In the genomic region with DNA sequence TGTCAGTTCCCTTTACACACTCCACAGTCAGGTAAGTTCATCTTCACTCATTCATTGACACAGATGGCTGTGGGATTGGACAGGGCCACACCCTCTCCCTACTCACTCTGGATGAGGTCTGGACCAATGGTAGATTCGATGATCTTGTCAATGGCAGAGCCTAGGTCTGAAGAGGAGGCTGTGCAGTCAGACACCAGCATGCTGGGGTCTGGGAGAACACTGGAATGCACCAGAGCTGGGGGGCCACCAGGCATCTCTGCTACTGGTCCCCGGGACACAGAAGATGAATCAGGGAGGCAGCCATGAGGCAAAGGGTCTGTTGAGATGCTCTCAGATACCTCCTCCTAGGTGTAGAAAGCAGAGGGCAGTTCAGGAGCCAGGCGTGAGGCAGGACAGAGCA, we compare ENCODE assay signal across 8 mouse cellular contexts. TPM values are rescaled to one million over a fixed set of nuclear protein-coding genes. Genes with fewer than 3 reads are reported as not detected.
DNase-seq lines count a peak whose midpoint lies in the region; ATAC-seq lines count a peak whose summit lies in the region.
"Had no signal": no experiment of that assay in that cellular context is flagged by ENCODE, and none has a peak within 500 bp of the region (broad histone marks: within the 10 kb centered on the region; RNA-seq: fewer than 3 reads in every experiment).

No protein-coding gene starts in this region.

- H3K9me3 ChIP-seq in heart, embryonic 13.5 days = peaks cover 7% of the 10 kb centered on the region
- peaks cover 11% of the 10 kb centered on the region for H3K9me3 ChIP-seq in midbrain, embryonic 10.5 days (replicated peaks)
- H3K9me3 ChIP-seq in midbrain, embryonic 11.5 days (ENCODE audit: control insufficient read depth, low read length) = peaks cover 5% of the 10 kb centered on the region
- peaks cover 15% of the 10 kb centered on the region for H3K9me3 ChIP-seq in limb, embryonic 12.5 days
- H3K9me3 ChIP-seq in neural tube, embryonic 13.5 days = no peaks in the 10 kb centered on the region; the same call in 1 of the 2 replicates

- H3K4me3 ChIP-seq in heart, embryonic 13.5 days = peak overlapping the region; percentile 69; the same call in 1 of the 2 replicates
- H3K4me3 ChIP-seq in midbrain, embryonic 10.5 days = peak overlapping the region; percentile 85; the same call in 1 of the 2 replicates
- H3K4me3 ChIP-seq in midbrain, embryonic 11.5 days (ENCODE audit: low read depth, low read length) = no peak overlapping the region
- H3K4me3 ChIP-seq in limb, embryonic 12.5 days (replicated peaks) = no peak overlapping the region
- H3K4me3 ChIP-seq in neural tube, embryonic 13.5 days = peak overlapping the region; percentile 87

- no peaks in the 10 kb centered on the region for H3K27me3 ChIP-seq in heart, embryonic 13.5 days (replicated peaks)
- no peaks in the 10 kb centered on the region for H3K27me3 ChIP-seq in midbrain, embryonic 10.5 days (ENCODE audit: low read depth, poor library complexity, severe bottlenecking)
- H3K27me3 ChIP-seq in midbrain, embryonic 11.5 days (ENCODE audit: control insufficient read depth, insufficient read depth, low read length) = no peaks in the 10 kb centered on the region
- H3K27me3 ChIP-seq in limb, embryonic 12.5 days = no peaks in the 10 kb centered on the region
- no peaks in the 10 kb centered on the region for H3K27me3 ChIP-seq in neural tube, embryonic 13.5 days

- no peak for ATAC-seq in heart, embryonic 13.5 days (ENCODE audit: extremely low read depth, insufficient number of reproducible peaks, low FRiP score, low TSS enrichment)
- no peak for ATAC-seq in midbrain, embryonic 11.5 days (ENCODE audit: low FRiP score)
- ATAC-seq in limb, embryonic 12.5 days (ENCODE audit: insufficient number of reproducible peaks, insufficient read depth, low FRiP score, low TSS enrichment, low read depth) = no peak
- ATAC-seq in neural tube, embryonic 13.5 days (ENCODE audit: low read depth) = no peak

- intact Hi-C loops in heart, postnatal 36 days (cut with DNase I) = no loop called here

- H3K9ac ChIP-seq in heart, embryonic 13.5 days = peak overlapping the region; percentile 96
- no peak overlapping the region for H3K9ac ChIP-seq in midbrain, embryonic 11.5 days (ENCODE audit: low read length)
- 0 out of 2 replicates have a peak overlapping the region, but pooled peaks have one; percentile 90 for H3K9ac ChIP-seq in limb, embryonic 12.5 days (replicated peaks)
- peak overlapping the region; percentile 88; the same call in 1 of the 2 replicates for H3K9ac ChIP-seq in neural tube, embryonic 13.5 days

- H3K27ac ChIP-seq in heart, embryonic 13.5 days (replicated peaks) = 0 out of 2 replicates have a peak overlapping the region, but pooled peaks have one; percentile 99
- no peak overlapping the region for H3K27ac ChIP-seq in midbrain, embryonic 10.5 days (replicated peaks)
- H3K27ac ChIP-seq in midbrain, embryonic 11.5 days (ENCODE audit: low read depth, low read length) = no peak overlapping the region
- H3K27ac ChIP-seq in limb, embryonic 12.5 days = no peak overlapping the region
- no peak overlapping the region for H3K27ac ChIP-seq in neural tube, embryonic 13.5 days (replicated peaks)

- peaks cover 53% of the 10 kb centered on the region for H3K36me3 ChIP-seq in heart, embryonic 13.5 days
- H3K36me3 ChIP-seq in midbrain, embryonic 10.5 days = peaks cover 66% of the 10 kb centered on the region
- H3K36me3 ChIP-seq in midbrain, embryonic 11.5 days (ENCODE audit: control insufficient read depth, insufficient read depth, low read length) = peaks cover 32% of the 10 kb centered on the region
- peaks cover 52% of the 10 kb centered on the region for H3K36me3 ChIP-seq in limb, embryonic 12.5 days
- H3K36me3 ChIP-seq in neural tube, embryonic 13.5 days = peaks cover 55% of the 10 kb centered on the region

- H3K4me2 ChIP-seq in heart, embryonic 13.5 days = peak overlapping the region; percentile 89
- no peak overlapping the region for H3K4me2 ChIP-seq in midbrain, embryonic 11.5 days
- H3K4me2 ChIP-seq in limb, embryonic 12.5 days = peak overlapping the region; percentile 93; the same call in 1 of the 2 replicates
- peak overlapping the region; percentile 95 for H3K4me2 ChIP-seq in neural tube, embryonic 13.5 days

- H3K4me1 ChIP-seq in heart, embryonic 13.5 days = peaks cover 24% of the 10 kb centered on the region
- H3K4me1 ChIP-seq in midbrain, embryonic 10.5 days = peaks cover 31% of the 10 kb centered on the region
- peaks cover 14% of the 10 kb centered on the region for H3K4me1 ChIP-seq in midbrain, embryonic 11.5 days (ENCODE audit: control insufficient read depth, insufficient read depth, low read length)
- H3K4me1 ChIP-seq in limb, embryonic 12.5 days (replicated peaks) = peaks cover 20% of the 10 kb centered on the region
- H3K4me1 ChIP-seq in neural tube, embryonic 13.5 days (replicated peaks) = peaks cover 33% of the 10 kb centered on the region

- DNase-seq in heart, postnatal 36 days = no peak
- no peak for DNase-seq in midbrain, embryonic 10.5 days (ENCODE audit: low spot score)
- no peak for DNase-seq in midbrain, embryonic 11.5 days (ENCODE audit: low spot score, missing footprints)
- DNase-seq in gastrocnemius, postnatal 10 days = no peak
- DNase-seq: cerebellum, adult 9-10 months had no signal

- 85% methylated on average over 3 of the region's 3 CpGs for WGBS in heart, embryonic 13.5 days
- 92% methylated on average over 3 of the region's 3 CpGs for WGBS in midbrain, embryonic 10.5 days
- WGBS in midbrain, embryonic 11.5 days = 94% methylated on average over 3 of the region's 3 CpGs
- WGBS in limb, embryonic 12.5 days = 93% methylated on average over 3 of the region's 3 CpGs
- 95% methylated on average over 3 of the region's 3 CpGs for WGBS in neural tube, embryonic 13.5 days

RNA-seq across cellular contexts. Expression of a gene that starts 2.5 kb away (rescaled TPM):
- 8.8 and 9.2 TPM in 2 replicates for polyA plus RNA-seq in heart, embryonic 13.5 days (2015; fragmentation: Nextera tagmentation; extraction: Ambion mirVana)
- total RNA-seq in heart, postnatal 36 days (2021) = 10 to 100 TPM in 1 of 2 experiments, 1 to 10 TPM in 1; 8.5 to 10.0 TPM
- polyA plus RNA-seq in midbrain, embryonic 10.5 days (2016; fragmentation: Nextera tagmentation; extraction: Ambion mirVana) = 14.1 and 17.1 TPM in 2 replicates
- polyA plus RNA-seq in midbrain, embryonic 11.5 days (2014; fragmentation: Nextera tagmentation; extraction: Ambion mirVana) = 8.2 and 8.8 TPM in 2 replicates
- polyA plus RNA-seq in limb, embryonic 12.5 days (2016; fragmentation: Nextera tagmentation; extraction: Ambion mirVana) = 14.4 and 17.4 TPM in 2 replicates
- 13.3 and 14.2 TPM in 2 replicates for polyA plus RNA-seq in neural tube, embryonic 13.5 days (2015; fragmentation: Nextera tagmentation; extraction: Ambion mirVana)
- 10 to 100 TPM in 1 of 2 experiments, 1 to 10 TPM in 1; 8.5 to 11.0 TPM for total RNA-seq in gastrocnemius, postnatal 10 days (2021)

RNA-seq across cellular contexts. Expression of a gene that starts 30.0 kb away (rescaled TPM):
- 56.0 and 63.1 TPM in 2 replicates for polyA plus RNA-seq in heart, embryonic 13.5 days (2015; fragmentation: Nextera tagmentation; extraction: Ambion mirVana)
- total RNA-seq in heart, postnatal 36 days (2021) = 10 to 100 TPM; 34.1 to 34.5 TPM
- 73.8 and 93.8 TPM in 2 replicates for polyA plus RNA-seq in midbrain, embryonic 10.5 days (2016; fragmentation: Nextera tagmentation; extraction: Ambion mirVana)
- 62.0 and 65.7 TPM in 2 replicates for polyA plus RNA-seq in midbrain, embryonic 11.5 days (2014; fragmentation: Nextera tagmentation; extraction: Ambion mirVana)
- polyA plus RNA-seq in limb, embryonic 12.5 days (2016; fragmentation: Nextera tagmentation; extraction: Ambion mirVana) = 82.6 and 97.6 TPM in 2 replicates
- 80.8 and 93.1 TPM in 2 replicates for polyA plus RNA-seq in neural tube, embryonic 13.5 days (2015; fragmentation: Nextera tagmentation; extraction: Ambion mirVana)
- total RNA-seq in gastrocnemius, postnatal 10 days (2021) = 10 to 100 TPM; 31.2 to 34.3 TPM

RNA-seq across cellular contexts. Expression of a gene that starts 31.5 kb away (rescaled TPM):
- 0.33 and 0.36 TPM in 2 replicates for polyA plus RNA-seq in heart, embryonic 13.5 days (2015; fragmentation: Nextera tagmentation; extraction: Ambion mirVana)
- under 1 TPM; 0.87 to 0.97 TPM for total RNA-seq in heart, postnatal 36 days (2021)
- polyA plus RNA-seq in midbrain, embryonic 10.5 days (2016; fragmentation: Nextera tagmentation; extraction: Ambion mirVana) = 0.39 and 0.97 TPM in 2 replicates
- polyA plus RNA-seq in midbrain, embryonic 11.5 days (2014; fragmentation: Nextera tagmentation; extraction: Ambion mirVana) = 1.9 and 2.0 TPM in 2 replicates
- polyA plus RNA-seq in limb, embryonic 12.5 days (2016; fragmentation: Nextera tagmentation; extraction: Ambion mirVana) = 1.9 and 2.9 TPM in 2 replicates
- polyA plus RNA-seq in neural tube, embryonic 13.5 days (2015; fragmentation: Nextera tagmentation; extraction: Ambion mirVana) = 16.9 and 17.1 TPM in 2 replicates
- 10 to 100 TPM in 1 of 2 experiments, 1 to 10 TPM in 1; 1.2 to 96.6 TPM for total RNA-seq in gastrocnemius, postnatal 10 days (2021)

RNA-seq across cellular contexts. Expression of a gene that starts 51.5 kb away (rescaled TPM):
- 0.42 and 0.56 TPM in 2 replicates for polyA plus RNA-seq in heart, embryonic 13.5 days (2015; fragmentation: Nextera tagmentation; extraction: Ambion mirVana)
- total RNA-seq in heart, postnatal 36 days (2021) = under 1 TPM; 0.33 to 0.87 TPM
- polyA plus RNA-seq in midbrain, embryonic 10.5 days (2016; fragmentation: Nextera tagmentation; extraction: Ambion mirVana) = 0.99 and 2.1 TPM in 2 replicates
- polyA plus RNA-seq in midbrain, embryonic 11.5 days (2014; fragmentation: Nextera tagmentation; extraction: Ambion mirVana) = 2.8 and 3.0 TPM in 2 replicates
- polyA plus RNA-seq in limb, embryonic 12.5 days (2016; fragmentation: Nextera tagmentation; extraction: Ambion mirVana) = 1.5 and 1.6 TPM in 2 replicates
- polyA plus RNA-seq in neural tube, embryonic 13.5 days (2015; fragmentation: Nextera tagmentation; extraction: Ambion mirVana) = 20.8 and 21.3 TPM in 2 replicates
- 1 to 10 TPM; 1.4 to 1.5 TPM for total RNA-seq in gastrocnemius, postnatal 10 days (2021)

RNA-seq across cellular contexts. Expression of a gene that starts 51.6 kb away (rescaled TPM):
- polyA plus RNA-seq in heart, embryonic 13.5 days (2015; fragmentation: Nextera tagmentation; extraction: Ambion mirVana) = 11.8 and 14.9 TPM in 2 replicates
- total RNA-seq in heart, postnatal 36 days (2021) = 10 to 100 TPM; 40.3 to 46.3 TPM
- polyA plus RNA-seq in midbrain, embryonic 10.5 days (2016; fragmentation: Nextera tagmentation; extraction: Ambion mirVana) = 67.9 and 86.2 TPM in 2 replicates
- 91.8 and 97.3 TPM in 2 replicates for polyA plus RNA-seq in midbrain, embryonic 11.5 days (2014; fragmentation: Nextera tagmentation; extraction: Ambion mirVana)
- 32.6 and 37.0 TPM in 2 replicates for polyA plus RNA-seq in limb, embryonic 12.5 days (2016; fragmentation: Nextera tagmentation; extraction: Ambion mirVana)
- 126 and 132 TPM in 2 replicates for polyA plus RNA-seq in neural tube, embryonic 13.5 days (2015; fragmentation: Nextera tagmentation; extraction: Ambion mirVana)
- 10 to 100 TPM; 15.2 to 18.5 TPM for total RNA-seq in gastrocnemius, postnatal 10 days (2021)

Comparison
In these comparisons a context has a peak if more than half of its experiments do, and no peak if none do; other contexts are left out.
1. H3K4me3 ChIP-seq: peak in heart, embryonic 13.5 days (single experiment), midbrain, embryonic 10.5 days (single experiment) and neural tube, embryonic 13.5 days (single experiment); none in midbrain, embryonic 11.5 days (single experiment) and limb, embryonic 12.5 days (single experiment).